Mouse (Mus musculus): Measurements from ENCODE around the gene Spem1. TPM values are rescaled to one million over a fixed set of nuclear protein-coding genes. Genes with fewer than 3 reads are reported as not detected.

Spem1 gene
- total and polyA plus RNA-seq, 2 experiments from 2014 or later, result 0.50 to 0.62 TPM

- H3K36me3 ChIP-seq (ENCODE audit: insufficient read depth), result peaks cover 3% of the 10 kb centered on the region; the same call in 1 of the 2 replicates
- no peaks in the 10 kb centered on the region for H3K4me1 ChIP-seq (ENCODE audit: insufficient read depth)
- no peak for TF ChIP-seq CTCF (IDR thresholded peaks at IDR 0.05; ENCODE audit: low read depth)
- no peaks in the 10 kb centered on the region for H3K9me3 ChIP-seq (ENCODE audit: low read length)
- H3K27ac ChIP-seq (ENCODE audit: low read depth, low read length), result no peak overlapping the region
- no peak overlapping the region for H3K4me3 ChIP-seq (ENCODE audit: low read depth, low read length)
- H3K27me3 ChIP-seq (ENCODE audit: insufficient read depth, low read length), result no peaks in the 10 kb centered on the region
- H3K4me2 ChIP-seq (ENCODE audit: low read depth), result no peak overlapping the region
- no peak overlapping the region for H3K9ac ChIP-seq
- ATAC-seq (no peak), DNase-seq (no peak)
- 95% methylated on average over 8 of the region's 8 CpGs for WGBS
Measured at GRCm38 (mm10) chr11:69818871-69819270, 3.1 kb downstream of the Spem1 start.

- Histone ChIP-seq H3K4me1 (ENCODE audit: insufficient read depth) (no peaks in the 10 kb centered on the region), H3K4me3 (ENCODE audit: low read depth, low read length) (no peak within 1 kb of the TSS), H3K27me3 (ENCODE audit: insufficient read depth, low read length) (no peaks in the 10 kb centered on the region), H3K9ac (no peak within 1 kb of the TSS), H3K9me3 (ENCODE audit: low read length) (no peaks in the 10 kb centered on the region), H3K4me2 (ENCODE audit: low read depth) (no peak within 1 kb of the TSS), H3K36me3 (ENCODE audit: insufficient read depth) (no peaks in the 10 kb centered on the region), H3K27ac (ENCODE audit: low read depth, low read length) (no peak within 1 kb of the TSS)
- no peak for TF ChIP-seq CTCF (IDR thresholded peaks at IDR 0.05; ENCODE audit: low read depth)
- WGBS, result 84% methylated on average over 2 of the region's 2 CpGs
- DNase-seq (no peak), ATAC-seq (no peak)
Measured at GRCm38 (mm10) chr11:69818365-69818764, 3.6 kb downstream of the Spem1 start, which contains the start of gene Spem2. Gene Spem2 (minus strand): TSS chr11:69818465.

GRCm38 (mm10) chr11:69816520-69816919 lies 5.5 kb downstream of the Spem1 start:
- Histone ChIP-seq H3K36me3 (ENCODE audit: insufficient read depth) (no peaks in the 10 kb centered on the region), H3K27me3 (ENCODE audit: insufficient read depth, low read length) (no peaks in the 10 kb centered on the region), H3K9ac (no peak overlapping the region), H3K27ac (ENCODE audit: low read depth, low read length) (no peak overlapping the region), H3K4me2 (ENCODE audit: low read depth) (no peak overlapping the region), H3K4me3 (ENCODE audit: low read depth, low read length) (no peak overlapping the region), H3K9me3 (ENCODE audit: low read length) (no peaks in the 10 kb centered on the region), H3K4me1 (ENCODE audit: insufficient read depth) (no peaks in the 10 kb centered on the region)
- WGBS, result 90% methylated on average over 12 of the region's 12 CpGs
- no peak for TF ChIP-seq CTCF (IDR thresholded peaks at IDR 0.05; ENCODE audit: low read depth)
- ATAC-seq (no peak), DNase-seq (no peak)

DNA sequence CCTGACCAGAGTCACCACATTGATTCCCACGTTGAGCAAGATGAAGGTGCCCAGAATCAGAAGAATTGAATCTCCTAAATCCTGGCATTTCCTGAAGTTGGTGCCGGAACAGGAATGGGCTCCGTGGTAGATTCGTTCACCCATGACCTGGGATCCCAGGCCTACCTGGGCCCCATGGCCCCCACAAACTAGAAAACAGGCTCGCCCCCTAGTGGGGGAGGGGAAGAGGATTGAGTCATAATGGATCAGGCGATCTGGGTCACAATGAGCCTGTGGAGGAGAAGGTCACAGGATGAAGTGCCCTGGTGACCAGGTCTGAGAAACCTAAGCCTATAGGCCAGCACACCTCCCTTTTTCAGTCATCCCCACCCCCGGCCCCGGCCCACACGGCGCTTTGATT lies 6.8 kb downstream of the Spem1 start, which contains the start of gene Gm39566:
TSS of gene Gm39566 (minus strand) at position 144 of the 400 bp plus-strand sequence.
- Histone ChIP-seq H3K36me3 (ENCODE audit: insufficient read depth) (no peaks in the 10 kb centered on the region), H3K4me3 (ENCODE audit: low read depth, low read length) (no peak within 1 kb of the TSS), H3K9ac (no peak within 1 kb of the TSS), H3K4me2 (ENCODE audit: low read depth) (no peak within 1 kb of the TSS), H3K4me1 (ENCODE audit: insufficient read depth) (no peaks in the 10 kb centered on the region), H3K9me3 (ENCODE audit: low read length) (no peaks in the 10 kb centered on the region), H3K27ac (ENCODE audit: low read depth, low read length) (no peak within 1 kb of the TSS), H3K27me3 (ENCODE audit: insufficient read depth, low read length) (no peaks in the 10 kb centered on the region)
- ATAC-seq, result no peak
- DNase-seq, result no peak
- TF ChIP-seq CTCF (IDR thresholded peaks at IDR 0.05; ENCODE audit: low read depth), result no peak
- WGBS, result 71% methylated on average over 10 of the region's 10 CpGs

DNA sequence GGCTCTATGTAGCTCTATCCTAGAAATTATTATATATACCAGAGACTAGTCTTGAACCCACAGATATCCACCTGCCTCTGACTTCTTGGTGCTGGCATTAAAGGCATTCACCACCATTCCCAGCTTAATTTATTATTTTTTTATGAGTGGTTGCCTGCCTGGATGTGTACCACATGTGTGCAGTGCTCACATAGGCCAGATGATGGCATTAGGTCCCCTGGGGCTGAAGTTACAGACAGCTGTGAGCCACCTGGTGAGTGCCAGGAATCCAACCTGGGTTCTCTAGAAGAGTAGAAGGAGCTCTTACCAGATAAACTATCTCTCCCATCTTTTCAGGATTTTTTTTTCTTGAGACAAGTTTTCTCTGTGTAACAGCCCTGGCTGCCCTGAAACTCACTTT lies 11.7 kb downstream of the Spem1 start:
- no peak for TF ChIP-seq CTCF (IDR thresholded peaks at IDR 0.05; ENCODE audit: low read depth)
- H3K27ac ChIP-seq (ENCODE audit: low read depth, low read length), result no peak overlapping the region
- H3K36me3 ChIP-seq (ENCODE audit: insufficient read depth), result no peaks in the 10 kb centered on the region
- peaks cover 11% of the 10 kb centered on the region; the same call in 1 of the 2 replicates for H3K27me3 ChIP-seq (ENCODE audit: insufficient read depth, low read length)
- ATAC-seq, result no peak
- no peak for DNase-seq
- H3K9me3 ChIP-seq (ENCODE audit: low read length), result no peaks in the 10 kb centered on the region
- no peaks in the 10 kb centered on the region for H3K4me1 ChIP-seq (ENCODE audit: insufficient read depth)
- no peak overlapping the region for H3K4me3 ChIP-seq (ENCODE audit: low read depth, low read length)
- no peak overlapping the region for H3K4me2 ChIP-seq (ENCODE audit: low read depth)
- H3K9ac ChIP-seq, result no peak overlapping the region

GRCm38 (mm10) chr11:69807641-69808040 lies 14.3 kb downstream of the Spem1 start:
- 91% methylated on average over 2 of the region's 2 CpGs for WGBS
- H3K36me3 ChIP-seq (ENCODE audit: insufficient read depth), result no peaks in the 10 kb centered on the region
- peaks cover 22% of the 10 kb centered on the region for H3K27me3 ChIP-seq (ENCODE audit: insufficient read depth, low read length)
- ATAC-seq (no peak), DNase-seq (no peak)
- no peak overlapping the region for H3K27ac ChIP-seq (ENCODE audit: low read depth, low read length)
- H3K4me2 ChIP-seq (ENCODE audit: low read depth), result no peak overlapping the region
- H3K9me3 ChIP-seq (ENCODE audit: low read length), result no peaks in the 10 kb centered on the region
- H3K4me1 ChIP-seq (ENCODE audit: insufficient read depth), result peaks cover 18% of the 10 kb centered on the region; the same call in 1 of the 2 replicates
- no peak overlapping the region for H3K9ac ChIP-seq
- H3K4me3 ChIP-seq (ENCODE audit: low read depth, low read length), result no peak overlapping the region
- TF ChIP-seq CTCF (IDR thresholded peaks at IDR 0.05; ENCODE audit: low read depth), result no peak

- no peak for ATAC-seq
- H3K9ac ChIP-seq, result no peak overlapping the region
- 0 out of 2 replicates have a peak, but pooled peaks have one; percentile 17 for TF ChIP-seq CTCF (IDR thresholded peaks at IDR 0.05; ENCODE audit: low read depth)
- peaks cover 22% of the 10 kb centered on the region for H3K27me3 ChIP-seq (ENCODE audit: insufficient read depth, low read length)
- DNase-seq, result no peak
- 86% methylated on average over 4 of the region's 4 CpGs for WGBS
- no peaks in the 10 kb centered on the region for H3K9me3 ChIP-seq (ENCODE audit: low read length)
- no peak overlapping the region for H3K4me2 ChIP-seq (ENCODE audit: low read depth)
- no peak overlapping the region for H3K27ac ChIP-seq (ENCODE audit: low read depth, low read length)
- H3K4me1 ChIP-seq (ENCODE audit: insufficient read depth), result peaks cover 18% of the 10 kb centered on the region; the same call in 1 of the 2 replicates
- no peak overlapping the region for H3K4me3 ChIP-seq (ENCODE audit: low read depth, low read length)
- H3K36me3 ChIP-seq (ENCODE audit: insufficient read depth), result no peaks in the 10 kb centered on the region
Measured at GRCm38 (mm10) chr11:69806378-69806777, 15.6 kb downstream of the Spem1 start.
